ENCODE assay signal across 17 mouse cellular contexts in genomic region chr16:96406312-96406711, GRCm38 (mm10). TPM values are rescaled to one million over a fixed set of nuclear protein-coding genes. Genes with fewer than 3 reads are reported as not detected.
"Had no signal": no experiment of that assay in that cellular context is flagged by ENCODE, and none has a peak within 500 bp of the region (broad histone marks: within the 10 kb centered on the region; RNA-seq: fewer than 3 reads in every experiment).

No protein-coding gene starts in this region.

- H3K9me3 ChIP-seq: limb, embryonic 15.5 days; liver, embryonic 12.5 days; midbrain, embryonic 15.5 days; neural tube, embryonic 12.5 days had no signal

- H3K4me2 ChIP-seq: limb, embryonic 15.5 days; liver, embryonic 12.5 days; lung, embryonic 14.5 days; midbrain, embryonic 11.5 days; midbrain, embryonic 15.5 days; neural tube, embryonic 12.5 days had no signal

- H3K9ac ChIP-seq: limb, embryonic 15.5 days; liver, embryonic 12.5 days; lung, embryonic 14.5 days; midbrain, embryonic 15.5 days; neural tube, embryonic 12.5 days had no signal

- DNase-seq: kidney, postnatal 14 days; lung, embryonic 14.5 days; lung, postnatal 10 days; lung, postnatal 4 days; thymus, adult 2 months; thymus, postnatal 25 days had no signal

- ATAC-seq: liver, embryonic 12.5 days; midbrain, embryonic 15.5 days had no signal

- H3K27me3 ChIP-seq: limb, embryonic 15.5 days; liver, embryonic 12.5 days; megakaryocyte, embryonic 14.5 days; midbrain, embryonic 15.5 days; neural tube, embryonic 12.5 days had no signal

- H3K4me1 ChIP-seq: limb, embryonic 15.5 days; liver, embryonic 12.5 days; megakaryocyte, embryonic 14.5 days; neural tube, embryonic 12.5 days had no signal

- H3K36me3 ChIP-seq: limb, embryonic 15.5 days; liver, embryonic 12.5 days; midbrain, embryonic 15.5 days; neural tube, embryonic 12.5 days had no signal

- H3K27ac ChIP-seq: limb, embryonic 15.5 days; liver, embryonic 12.5 days; midbrain, embryonic 15.5 days; neural tube, embryonic 12.5 days; stomach, postnatal 0 days had no signal

- H3K4me3 ChIP-seq: limb, embryonic 15.5 days; liver, embryonic 12.5 days; megakaryocyte, embryonic 14.5 days; midbrain, embryonic 15.5 days; neural tube, embryonic 12.5 days had no signal

RNA-seq across cellular contexts. Expression of gene Itgb2l, which starts 37.1 kb away (rescaled TPM):
- total RNA-seq: layer of hippocampus, postnatal 25 days; left cerebral cortex, adult 8-10 months; left cerebral cortex, postnatal 25 days; monocyte, adult 5-6 weeks had no signal
- polyA plus RNA-seq: midbrain, embryonic 11.5 days; midbrain, embryonic 15.5 days had no signal
